Mouse (Mus musculus) heart, embryonic 14.5 days (tissue): ENCODE measurements around the gene Clta. TPM values are rescaled to one million over a fixed set of nuclear protein-coding genes. Genes with fewer than 3 reads are reported as not detected.
A peak's percentile ranks its signal among the peaks of the same experiment; 100 is the strongest.

ENCODE experiments used
- ATAC-seq: fragments of 200-750 bp; cut with Nextera tagmentation; 2 replicates; pipeline ENCODE4 v1.8.0; 2017; ENCODE audit warnings: low read depth, moderate TSS enrichment; ENCODE audit not compliant: insufficient number of reproducible peaks, insufficient read depth, low FRiP score
- H3K27ac ChIP-seq, 2 experiments: fragments of 200-500 bp in 1 of 2; fragments of 300-500 bp in 1 of 2; sonication (generic) in 1 of 2; replicated peaks in 1 of 2; 2 replicates each; pipeline ENCODE4 v1.5.1; 2012 to 2014; ENCODE audit warnings: low read depth in 2 of 2, low read length in 2 of 2, control low read depth in 1 of 2, mild to moderate bottlenecking in 1 of 2, mixed read lengths in 1 of 2; ENCODE audit not compliant: control insufficient read depth in 1 of 2, insufficient read depth in 1 of 2
- H3K27me3 ChIP-seq: fragments of 300-500 bp; sonication (generic); 2 replicates; pipeline ENCODE4 v1.6.1; 2014; ENCODE audit warnings: mild to moderate bottlenecking, low read length, control low read depth; ENCODE audit not compliant: control insufficient read depth, insufficient read depth
- H3K36me3 ChIP-seq: fragments of 300-500 bp; sonication (generic); 2 replicates; pipeline ENCODE4 v1.6.1; 2014; ENCODE audit warnings: mild to moderate bottlenecking, control low read depth, low read length, mixed read lengths; ENCODE audit not compliant: control insufficient read depth, insufficient read depth
- H3K4me1 ChIP-seq, 2 experiments: fragments of 200-500 bp in 1 of 2; fragments of 300-500 bp in 1 of 2; sonication (generic) in 1 of 2; 2 replicates each; pipeline ENCODE4 v1.6.1; 2012 to 2014; ENCODE audit warnings: low read length in 2 of 2, control low read depth in 1 of 2, mixed read lengths in 1 of 2; ENCODE audit not compliant: control insufficient read depth in 2 of 2, insufficient read depth in 2 of 2
- H3K4me2 ChIP-seq: fragments of 300-500 bp; sonication (generic); 2 replicates; pipeline ENCODE4 v1.6.1; 2014; ENCODE audit warnings: mild to moderate bottlenecking, low read length
- H3K4me3 ChIP-seq, 2 experiments: fragments of 200-500 bp in 1 of 2; fragments of 300-500 bp in 1 of 2; sonication (generic) in 1 of 2; 2 replicates each; pipeline ENCODE4 v1.5.1; 2012 to 2014; ENCODE audit warnings: low read length in 2 of 2, mild to moderate bottlenecking in 2 of 2, control low read depth in 1 of 2, low read depth in 1 of 2, moderate library complexity in 1 of 2; ENCODE audit not compliant: control insufficient read depth in 1 of 2, insufficient read depth in 1 of 2
- H3K9ac ChIP-seq: fragments of 300-500 bp; sonication (generic); 2 replicates; pipeline ENCODE4 v1.6.1; 2014; ENCODE audit warnings: mild to moderate bottlenecking, low read length
- H3K9me3 ChIP-seq: fragments of 300-500 bp; sonication (generic); 2 replicates; pipeline ENCODE4 v1.6.1; 2016; ENCODE audit warnings: low read length, control low read depth; ENCODE audit not compliant: control insufficient read depth
- WGBS: fragments of 180-500 bp; shearing (Covaris S2); extraction: QIAGEN DNeasy Blood & Tissue Kit; methylation state at CpG from one replicate; pipeline ENCODE4 v1.1.7; 2014; 5-methylcytosine and 5-hydroxymethylcytosine counted together
- polyA plus RNA-seq: library from polyadenylated mRNA; unstranded; fragments of >200 nt; fragmentation: Nextera tagmentation; extraction: Ambion mirVana; gene quantifications from 2 replicates; pipeline ENCODE4 v1.2.1, GENCODE M21; 2014

The Clta gene
- polyA plus RNA-seq, 1 experiment from 2014 or later, result 154 TPM

- H3K27ac ChIP-seq, result peak overlapping the region in 1 of 2 experiments; percentile 95; a peak in 2 of 4 replicates
- peaks cover 7% of the 10 kb centered on the region; the same call in 1 of the 2 replicates for H3K36me3 ChIP-seq
- H3K9ac ChIP-seq, result peak overlapping the region; percentile 87
- 71% methylated on average over 4 of the region's 4 CpGs for WGBS
- H3K4me3 ChIP-seq, result peak overlapping the region; percentile 72 to 92; a peak in 2 of 4 replicates
- H3K4me2 ChIP-seq, result peak overlapping the region; percentile 86
- peaks cover 10 to 39% of the 10 kb centered on the region in 2 experiments for H3K4me1 ChIP-seq
- no peaks in the 10 kb centered on the region for H3K27me3 ChIP-seq
- no peaks in the 10 kb centered on the region for H3K9me3 ChIP-seq
- ATAC-seq, result no peak
Observed at GRCm38 (mm10) chr4:44070641-44071040, 66.4 kb downstream of the Clta start.

- Histone ChIP-seq H3K36me3 (no peaks in the 10 kb centered on the region), H3K9me3 (no peaks in the 10 kb centered on the region), H3K4me1 (peaks cover 9 to 39% of the 10 kb centered on the region in 2 experiments), H3K4me2 (peak overlapping the region; percentile 86), H3K27ac (peak overlapping the region; percentile 94 to 95), H3K4me3 (peak overlapping the region; percentile 72 to 92), H3K9ac (peak overlapping the region; percentile 87), H3K27me3 (no peaks in the 10 kb centered on the region)
- no peak; the same call in 1 of the 2 replicates for ATAC-seq
- WGBS, result 3% methylated on average over 11 of the region's 11 CpGs
Observed at GRCm38 (mm10) chr4:44071741-44072145, 67.5 kb downstream of the Clta start.

- Histone ChIP-seq H3K4me3 (peak overlapping the region; percentile 72 to 92), H3K27ac (peak overlapping the region; percentile 94 to 95), H3K4me1 (peaks cover 7 to 35% of the 10 kb centered on the region in 2 experiments), H3K27me3 (no peaks in the 10 kb centered on the region), H3K4me2 (peak overlapping the region; percentile 86), H3K9me3 (no peaks in the 10 kb centered on the region), H3K36me3 (no peaks in the 10 kb centered on the region), H3K9ac (peak overlapping the region; percentile 87)
- under 1% methylated on average over 60 of the region's 70 CpGs for WGBS
- peak; percentile 94 for ATAC-seq
Observed at GRCm38 (mm10) chr4:44072146-44072872, 68.1 kb downstream of the Clta start.

- peak; percentile 41; the same call in 1 of the 2 replicates for ATAC-seq
Observed at GRCm38 (mm10) chr4:44072873-44073441, 68.7 kb downstream of the Clta start.

GRCm38 (mm10) chr4:44073799-44074198 lies 69.5 kb downstream of the Clta start:
- ATAC-seq, result no peak
- no peaks in the 10 kb centered on the region for H3K9me3 ChIP-seq
- WGBS, result 88% methylated on average over 3 of the region's 3 CpGs

More at GRCm38 (mm10) chr4:44072873-44073441, 68.7 kb downstream of the Clta start:
- Histone ChIP-seq H3K27me3 (no peaks in the 10 kb centered on the region), H3K4me3 (peak overlapping the region; percentile 72 to 92), H3K4me2 (peak overlapping the region; percentile 86), H3K9ac (peak overlapping the region; percentile 87), H3K27ac (peak overlapping the region; percentile 94 to 95), H3K9me3 (no peaks in the 10 kb centered on the region), H3K4me1 (peaks cover 3 to 28% of the 10 kb centered on the region in 2 experiments), H3K36me3 (no peaks in the 10 kb centered on the region)
- WGBS, result 9% methylated on average over 9 of the region's 9 CpGs

GRCm38 (mm10) chr4:44074422-44074821 lies 70.2 kb downstream of the Clta start:
- H3K9ac ChIP-seq, result no peak overlapping the region
- H3K27me3 ChIP-seq, result no peaks in the 10 kb centered on the region
- peaks cover 2 to 18% of the 10 kb centered on the region in 2 experiments; a peak in 3 of 4 replicates for H3K4me1 ChIP-seq
- no peaks in the 10 kb centered on the region for H3K36me3 ChIP-seq
- no peak overlapping the region for H3K4me2 ChIP-seq
- ATAC-seq, result no peak
- no peak overlapping the region for H3K4me3 ChIP-seq
- 69% methylated on average over 4 of the region's 4 CpGs for WGBS
- H3K27ac ChIP-seq, result no peak overlapping the region
- no peaks in the 10 kb centered on the region for H3K9me3 ChIP-seq

More at GRCm38 (mm10) chr4:44073799-44074198, 69.5 kb downstream of the Clta start:
- H3K4me1 ChIP-seq, result peaks cover 2 to 23% of the 10 kb centered on the region in 2 experiments; a peak in 3 of 4 replicates
- H3K27me3 ChIP-seq, result no peaks in the 10 kb centered on the region
- no peak overlapping the region for H3K4me3 ChIP-seq
- H3K4me2 ChIP-seq, result no peak overlapping the region
- H3K36me3 ChIP-seq, result no peaks in the 10 kb centered on the region
- no peak overlapping the region for H3K27ac ChIP-seq
- no peak overlapping the region for H3K9ac ChIP-seq

- H3K4me2 ChIP-seq, result no peak overlapping the region
- no peaks in the 10 kb centered on the region for H3K36me3 ChIP-seq
- H3K4me1 ChIP-seq, result no peaks in the 10 kb centered on the region; a peak in 1 of 4 replicates
- H3K4me3 ChIP-seq, result no peak overlapping the region
- no peak for ATAC-seq
- H3K27ac ChIP-seq, result no peak overlapping the region
- no peak overlapping the region for H3K9ac ChIP-seq
- H3K9me3 ChIP-seq, result no peaks in the 10 kb centered on the region
- no peaks in the 10 kb centered on the region for H3K27me3 ChIP-seq
- 73% methylated on average over 7 of the region's 7 CpGs for WGBS
Observed at GRCm38 (mm10) chr4:44078358-44078933, 74.2 kb downstream of the Clta start.
